In genomic region chr6:117611281-117611680, GRCm38 (mm10) we compare ENCODE assay signal across 27 mouse cellular contexts.
DNase-seq lines count a peak whose midpoint lies in the region; ATAC-seq and TF ChIP-seq lines count a peak whose summit lies in the region.
"Had no signal": no experiment of that assay in that cellular context is flagged by ENCODE, and none has a peak within 500 bp of the region (broad histone marks: within the 10 kb centered on the region; RNA-seq: fewer than 3 reads in every experiment).

No protein-coding gene starts in this region.

- no peak overlapping the region for H3K4me2 ChIP-seq in intestine, embryonic 14.5 days (ENCODE audit: low read length)
- H3K4me2 ChIP-seq in intestine, postnatal 0 days (replicated peaks; ENCODE audit: low read depth): no peak overlapping the region
- no peak overlapping the region for H3K4me2 ChIP-seq in neural tube, embryonic 15.5 days
- peak overlapping the region; percentile 37 for H3K4me2 ChIP-seq in liver, embryonic 15.5 days
- H3K4me2 ChIP-seq: forebrain, embryonic 12.5 days; hindbrain, embryonic 15.5 days; lung, embryonic 15.5 days; midbrain, embryonic 15.5 days had no signal

- H3K36me3 ChIP-seq in intestine, embryonic 14.5 days (ENCODE audit: control insufficient read depth, insufficient read depth, low read length): no peaks in the 10 kb centered on the region
- H3K36me3 ChIP-seq in intestine, postnatal 0 days (ENCODE audit: control insufficient read depth, insufficient read depth): no peaks in the 10 kb centered on the region
- no peaks in the 10 kb centered on the region for H3K36me3 ChIP-seq in neural tube, embryonic 15.5 days
- no peaks in the 10 kb centered on the region for H3K36me3 ChIP-seq in liver, embryonic 15.5 days (replicated peaks)
- H3K36me3 ChIP-seq: forebrain, embryonic 12.5 days; hindbrain, embryonic 10.5 days; hindbrain, embryonic 15.5 days; lung, embryonic 15.5 days; midbrain, embryonic 10.5 days; midbrain, embryonic 15.5 days had no signal

- no peak overlapping the region for H3K9ac ChIP-seq in intestine, embryonic 14.5 days (ENCODE audit: low read length)
- no peak overlapping the region for H3K9ac ChIP-seq in intestine, postnatal 0 days (ENCODE audit: low read depth, low read length)
- no peak overlapping the region for H3K9ac ChIP-seq in neural tube, embryonic 15.5 days (replicated peaks)
- no peak overlapping the region for H3K9ac ChIP-seq in liver, embryonic 15.5 days
- H3K9ac ChIP-seq: forebrain, embryonic 12.5 days; hindbrain, embryonic 15.5 days; lung, embryonic 15.5 days; midbrain, embryonic 15.5 days had no signal

- no peaks in the 10 kb centered on the region for H3K27me3 ChIP-seq in intestine, embryonic 14.5 days (replicated peaks; ENCODE audit: control insufficient read depth, insufficient read depth, low read length)
- no peaks in the 10 kb centered on the region for H3K27me3 ChIP-seq in intestine, postnatal 0 days (replicated peaks; ENCODE audit: control insufficient read depth, insufficient read depth, low read length)
- no peaks in the 10 kb centered on the region for H3K27me3 ChIP-seq in neural tube, embryonic 15.5 days (replicated peaks)
- no peaks in the 10 kb centered on the region for H3K27me3 ChIP-seq in liver, embryonic 15.5 days
- H3K27me3 ChIP-seq: forebrain, embryonic 12.5 days; hindbrain, embryonic 15.5 days; lung, embryonic 15.5 days; midbrain, embryonic 15.5 days had no signal

- H3K4me3 ChIP-seq in intestine, embryonic 14.5 days (ENCODE audit: low read depth, low read length): no peak overlapping the region
- H3K4me3 ChIP-seq in intestine, postnatal 0 days (ENCODE audit: low read depth, low read length): no peak overlapping the region
- no peak overlapping the region for H3K4me3 ChIP-seq in neural tube, embryonic 15.5 days (replicated peaks)
- peak overlapping the region; percentile 19; the same call in 1 of the 2 replicates for H3K4me3 ChIP-seq in liver, embryonic 15.5 days (replicated peaks)
- H3K4me3 ChIP-seq: erythroblast, embryonic 14.5 days; forebrain, embryonic 12.5 days; heart, adult 2 months; hindbrain, embryonic 10.5 days; hindbrain, embryonic 15.5 days; lung, embryonic 15.5 days; midbrain, embryonic 10.5 days; midbrain, embryonic 15.5 days had no signal

- WGBS in intestine, embryonic 14.5 days: 84% methylated on average over 10 of the region's 10 CpGs
- WGBS in intestine, postnatal 0 days: 83% methylated on average over 10 of the region's 10 CpGs
- 89% methylated on average over 10 of the region's 10 CpGs for WGBS in neural tube, embryonic 15.5 days
- WGBS in liver, embryonic 15.5 days (ENCODE audit: insufficient replicate concordance): 56% methylated on average over 10 of the region's 10 CpGs

- TF ChIP-seq CTCF in intestine, postnatal 0 days (IDR thresholded peaks at IDR 0.05; ENCODE audit: low read depth): no peak

- no peaks in the 10 kb centered on the region for H3K9me3 ChIP-seq in intestine, embryonic 14.5 days (ENCODE audit: control insufficient read depth, low read length)
- H3K9me3 ChIP-seq in intestine, postnatal 0 days (ENCODE audit: control insufficient read depth): no peaks in the 10 kb centered on the region
- H3K9me3 ChIP-seq in neural tube, embryonic 15.5 days (replicated peaks): no peaks in the 10 kb centered on the region
- no peaks in the 10 kb centered on the region for H3K9me3 ChIP-seq in liver, embryonic 15.5 days (replicated peaks)
- H3K9me3 ChIP-seq: forebrain, embryonic 12.5 days; hindbrain, embryonic 10.5 days; hindbrain, embryonic 15.5 days; lung, embryonic 15.5 days; midbrain, embryonic 10.5 days; midbrain, embryonic 15.5 days had no signal

- ATAC-seq in intestine, embryonic 14.5 days (replicated peaks; ENCODE audit: low FRiP score, low TSS enrichment, low read depth): no peak
- ATAC-seq in intestine, postnatal 0 days: no peak
- no peak for ATAC-seq in neural tube, embryonic 15.5 days (ENCODE audit: low FRiP score)
- no peak for ATAC-seq in liver, embryonic 15.5 days (ENCODE audit: insufficient read depth)
- ATAC-seq in inflammation-experienced regulatory T-cells, adult 6 months: no peak
- ATAC-seq: activated CD4-positive, CD25-positive, alpha-beta regulatory T cell, adult 4 months; intestine, embryonic 16.5 days; midbrain, embryonic 15.5 days had no signal

- DNase-seq in intestine, embryonic 14.5 days (ENCODE audit: low spot score): peak; percentile 7
- DNase-seq in neural tube, embryonic 10.5 days (ENCODE audit: extremely low spot score, low spot score): peak; percentile 9
- no peak for DNase-seq in T-cell, adult 2 months (ENCODE audit: low spot score)
- DNase-seq: adrenal gland, adult 2 months; adrenal gland, postnatal 36 days; B cell, adult 2 months; cerebellum, adult 18-20 months; cerebellum, postnatal 10 days; gastrocnemius, postnatal 14 days; heart, postnatal 14 days; kidney, postnatal 25 days; right cerebral cortex, adult 18-20 months; thymus, postnatal 4 days had no signal

- H3K4me1 ChIP-seq in intestine, embryonic 14.5 days (replicated peaks; ENCODE audit: control insufficient read depth, insufficient read depth, low read length): peaks cover 26% of the 10 kb centered on the region
- no peaks in the 10 kb centered on the region for H3K4me1 ChIP-seq in intestine, postnatal 0 days (replicated peaks; ENCODE audit: control insufficient read depth, insufficient read depth, low read length)
- no peaks in the 10 kb centered on the region for H3K4me1 ChIP-seq in neural tube, embryonic 15.5 days
- no peaks in the 10 kb centered on the region for H3K4me1 ChIP-seq in liver, embryonic 15.5 days (replicated peaks)
- H3K4me1 ChIP-seq: forebrain, embryonic 12.5 days; hindbrain, embryonic 15.5 days; midbrain, embryonic 15.5 days had no signal

- H3K27ac ChIP-seq in intestine, embryonic 14.5 days (ENCODE audit: low read depth): no peak overlapping the region
- H3K27ac ChIP-seq in intestine, postnatal 0 days (ENCODE audit: low read depth, low read length): no peak overlapping the region
- no peak overlapping the region for H3K27ac ChIP-seq in neural tube, embryonic 15.5 days (replicated peaks)
- H3K27ac ChIP-seq in liver, embryonic 15.5 days (replicated peaks): no peak overlapping the region
- H3K27ac ChIP-seq: forebrain, embryonic 12.5 days; hindbrain, embryonic 10.5 days; hindbrain, embryonic 15.5 days; lung, embryonic 15.5 days; midbrain, embryonic 10.5 days; midbrain, embryonic 15.5 days had no signal
